Mouse (Mus musculus): Measurements from ENCODE around the gene Atp6v1b1.

GRCm38 (mm10) chr6:83802033-83802432 lies 59.2 kb downstream of the Atp6v1b1 start:
- TF ChIP-seq UBTF (IDR thresholded peaks at IDR 0.05; ENCODE audit: low read depth, low read length): no peak
- TF ChIP-seq EP300 (IDR thresholded peaks at IDR 0.05; ENCODE audit: low read length): no peak
- TF ChIP-seq CTCF (conservative IDR thresholded peaks at IDR 0.05 in 1 of 2, IDR thresholded peaks at IDR 0.05 in 1 of 2; ENCODE audit: low read depth in 2 of 2, low read length in 2 of 2): no peak
- no peak for TF ChIP-seq SMC3 (IDR thresholded peaks at IDR 0.05; ENCODE audit: low read depth, low read length)
- no peak for TF ChIP-seq MAFK (IDR thresholded peaks at IDR 0.05; ENCODE audit: insufficient replicate concordance, low read length)
- TF ChIP-seq TCF12 (IDR thresholded peaks at IDR 0.05; ENCODE audit: low read depth, low read length): no peak
- TF ChIP-seq JUND (conservative IDR thresholded peaks at IDR 0.05; ENCODE audit: low read depth, low read length): no peak

Data from CH12.LX (cell line).